ENCODE assay signal across 8 mouse cellular contexts in genomic region chr9:109094553-109095136, GRCm38 (mm10). TPM values are rescaled to one million over a fixed set of nuclear protein-coding genes. Genes with fewer than 3 reads are reported as not detected.
DNase-seq lines count a peak whose midpoint lies in the region; ATAC-seq and TF ChIP-seq lines count a peak whose summit lies in the region.

No protein-coding gene starts in this region.

- peak overlapping the region; percentile 79 for H3K4me2 ChIP-seq in embryonic facial prominence, embryonic 11.5 days (ENCODE audit: low read depth, low read length)
- peak overlapping the region; percentile 79 for H3K4me2 ChIP-seq in stomach, embryonic 16.5 days (ENCODE audit: low read depth, low read length)

- peak overlapping the region; percentile 75 for H3K4me3 ChIP-seq in left cerebral cortex, adult 2 months
- peak overlapping the region; percentile 65 for H3K4me3 ChIP-seq in embryonic facial prominence, embryonic 11.5 days (ENCODE audit: low read depth, low read length)
- peak overlapping the region; percentile 77 for H3K4me3 ChIP-seq in stomach, embryonic 16.5 days (replicated peaks; ENCODE audit: low read length)

- ATAC-seq in embryonic facial prominence, embryonic 11.5 days (replicated peaks; ENCODE audit: insufficient number of reproducible peaks, low FRiP score, low TSS enrichment, low read depth): peak; percentile 37
- peak; percentile 51 for ATAC-seq in stomach, embryonic 16.5 days (ENCODE audit: insufficient read depth, low FRiP score)
- ATAC-seq in cerebellum, adult (ENCODE audit: insufficient number of reproducible peaks, low FRiP score, low TSS enrichment): no peak

- peaks cover 2% of the 10 kb centered on the region for H3K4me1 ChIP-seq in embryonic facial prominence, embryonic 11.5 days (ENCODE audit: control insufficient read depth, insufficient read depth, low read length)
- peaks cover 57% of the 10 kb centered on the region for H3K4me1 ChIP-seq in stomach, embryonic 16.5 days (ENCODE audit: control insufficient read depth, insufficient read depth, low read length)

- under 1% methylated on average over 21 of the region's 21 CpGs for WGBS in embryonic facial prominence, embryonic 11.5 days
- WGBS in stomach, embryonic 16.5 days: 2% methylated on average over 21 of the region's 21 CpGs

- peak overlapping the region; percentile 97 for H3K9ac ChIP-seq in embryonic facial prominence, embryonic 11.5 days (replicated peaks; ENCODE audit: low read length)
- peak overlapping the region; percentile 95 for H3K9ac ChIP-seq in stomach, embryonic 16.5 days (ENCODE audit: low read length)

- H3K27me3 ChIP-seq in embryonic facial prominence, embryonic 11.5 days (ENCODE audit: control insufficient read depth, insufficient read depth, low read length): no peaks in the 10 kb centered on the region
- no peaks in the 10 kb centered on the region for H3K27me3 ChIP-seq in stomach, embryonic 16.5 days (ENCODE audit: control insufficient read depth, insufficient read depth, low read length)

- H3K9me3 ChIP-seq in embryonic facial prominence, embryonic 11.5 days (replicated peaks; ENCODE audit: control insufficient read depth, low read length): no peaks in the 10 kb centered on the region
- H3K9me3 ChIP-seq in stomach, embryonic 16.5 days (replicated peaks; ENCODE audit: control insufficient read depth, low read length): no peaks in the 10 kb centered on the region

- no peaks in the 10 kb centered on the region for H3K36me3 ChIP-seq in embryonic facial prominence, embryonic 11.5 days (replicated peaks; ENCODE audit: control insufficient read depth, insufficient read depth, low read depth, low read length)
- H3K36me3 ChIP-seq in stomach, embryonic 16.5 days (ENCODE audit: control insufficient read depth, insufficient read depth, low read length): no peaks in the 10 kb centered on the region

- no peak for DNase-seq in left cerebral cortex, adult 2 months (ENCODE audit: extremely low spot score in 1 of 2, low spot score in 2 of 2)
- DNase-seq in left cerebral cortex, adult 11 months (ENCODE audit: low spot score): no peak
- peak; percentile 71 for DNase-seq in embryonic facial prominence, embryonic 11.5 days (ENCODE audit: low spot score)
- peak; percentile 58 for DNase-seq in kidney, adult 9 months
- peak; percentile 74 for DNase-seq in lung, postnatal 10 days
- DNase-seq in frontal cortex, postnatal 14 days (ENCODE audit: low spot score in 2 of 2): no peak

- intact Hi-C loops in left cerebral cortex, adult 2 months (cut with DNase I): no loop called here

- no peak for TF ChIP-seq CTCF in left cerebral cortex, adult 2 months (IDR thresholded peaks at IDR 0.05)

- H3K27ac ChIP-seq in left cerebral cortex, adult 2 months: peak overlapping the region; percentile 92
- H3K27ac ChIP-seq in embryonic facial prominence, embryonic 11.5 days (replicated peaks; ENCODE audit: low read depth, low read length): peak overlapping the region; percentile 99
- peak overlapping the region; percentile 99 for H3K27ac ChIP-seq in stomach, embryonic 16.5 days (ENCODE audit: low read length)

RNA-seq across cellular contexts. Expression of gene Plxnb1, which starts 0.5 kb away (rescaled TPM):
- 10 to 100 TPM; 65.0 to 70.5 TPM for total RNA-seq in left cerebral cortex, adult 2 months (2021)
- 9.6 and 10.1 TPM in 2 replicates for polyA plus RNA-seq in embryonic facial prominence, embryonic 11.5 days (2014; fragmentation: Nextera tagmentation; extraction: Ambion mirVana)
- 15.4 and 15.6 TPM in 2 replicates for polyA plus RNA-seq in stomach, embryonic 16.5 days (2015; fragmentation: Nextera tagmentation; extraction: Ambion mirVana)

RNA-seq across cellular contexts. Expression of gene Tma7, which starts 12.3 kb away (rescaled TPM):
- total RNA-seq in left cerebral cortex, adult 2 months (2021): 100 to 1,000 TPM; 312 to 332 TPM
- polyA plus RNA-seq in embryonic facial prominence, embryonic 11.5 days (2014; fragmentation: Nextera tagmentation; extraction: Ambion mirVana): 880 and 898 TPM in 2 replicates
- polyA plus RNA-seq in stomach, embryonic 16.5 days (2015; fragmentation: Nextera tagmentation; extraction: Ambion mirVana): 495 and 585 TPM in 2 replicates

RNA-seq across cellular contexts. Expression of gene Ccdc51, which starts 12.4 kb away (rescaled TPM):
- 1 to 10 TPM; 8.0 to 8.6 TPM for total RNA-seq in left cerebral cortex, adult 2 months (2021)
- 13.3 and 15.3 TPM in 2 replicates for polyA plus RNA-seq in embryonic facial prominence, embryonic 11.5 days (2014; fragmentation: Nextera tagmentation; extraction: Ambion mirVana)
- 15.8 and 17.3 TPM in 2 replicates for polyA plus RNA-seq in stomach, embryonic 16.5 days (2015; fragmentation: Nextera tagmentation; extraction: Ambion mirVana)

RNA-seq across cellular contexts. Expression of gene Atrip, which starts 20.7 kb away (rescaled TPM):
- total RNA-seq in left cerebral cortex, adult 2 months (2021): 10 to 100 TPM; 28.0 to 28.3 TPM
- polyA plus RNA-seq in embryonic facial prominence, embryonic 11.5 days (2014; fragmentation: Nextera tagmentation; extraction: Ambion mirVana): 26.3 and 27.2 TPM in 2 replicates
- polyA plus RNA-seq in stomach, embryonic 16.5 days (2015; fragmentation: Nextera tagmentation; extraction: Ambion mirVana): 23.1 and 23.4 TPM in 2 replicates

RNA-seq across cellular contexts. Expression of gene Trex1, which starts 35.1 kb away (rescaled TPM):
- 10 to 100 TPM; 11.7 to 15.3 TPM for total RNA-seq in left cerebral cortex, adult 2 months (2021)
- 4.5 and 7.8 TPM in 2 replicates for polyA plus RNA-seq in embryonic facial prominence, embryonic 11.5 days (2014; fragmentation: Nextera tagmentation; extraction: Ambion mirVana)
- polyA plus RNA-seq in stomach, embryonic 16.5 days (2015; fragmentation: Nextera tagmentation; extraction: Ambion mirVana): 13.7 and 15.7 TPM in 2 replicates

Comparison
In these comparisons a context has a peak if more than half of its experiments do, and no peak if none do; other contexts are left out.
1. DNase-seq: peak in embryonic facial prominence, embryonic 11.5 days (single experiment), kidney, adult 9 months (single experiment) and lung, postnatal 10 days (single experiment); none in left cerebral cortex, adult 2 months (0 of 2), left cerebral cortex, adult 11 months (single experiment) and frontal cortex, postnatal 14 days (0 of 2).
2. Peak in every context shown above with its lines, with median percentiles within 50 percentile points of each other: H3K27ac ChIP-seq and H3K4me3 ChIP-seq.